Mouse (Mus musculus) limb, embryonic 10.5 days (tissue): ENCODE results near the gene Gdf9. TPM values are rescaled to one million over a fixed set of nuclear protein-coding genes. Genes with fewer than 3 reads are reported as not detected.

Experiments
- DNase-seq: peaks from one replicate; pipeline ENCODE4 v3.0.0-alpha.2; 2017; ENCODE audit warnings: low spot score
- H3K27ac ChIP-seq: fragments of 300-500 bp; sonication (generic); 2 replicates; pipeline ENCODE4 v1.5.1; 2016; ENCODE audit warnings: mild to moderate bottlenecking
- H3K27me3 ChIP-seq: fragments of 300-500 bp; sonication (generic); 2 replicates; pipeline ENCODE4 v1.6.1; 2016; ENCODE audit warnings: low read depth, mild to moderate bottlenecking; ENCODE audit not compliant: poor library complexity, severe bottlenecking
- H3K36me3 ChIP-seq: fragments of 300-500 bp; sonication (generic); 2 replicates; pipeline ENCODE4 v1.6.1; 2016; ENCODE audit warnings: mild to moderate bottlenecking, moderate library complexity
- H3K4me1 ChIP-seq: fragments of 300-500 bp; sonication (generic); 2 replicates; pipeline ENCODE4 v1.6.1; 2016
- H3K4me3 ChIP-seq: fragments of 300-500 bp; sonication (generic); 2 replicates; pipeline ENCODE4 v1.5.1; 2016; ENCODE audit warnings: mild to moderate bottlenecking, moderate library complexity
- H3K9me3 ChIP-seq: fragments of 300-500 bp; sonication (generic); replicated peaks from 2 replicates; pipeline ENCODE4 v1.6.1; 2016; ENCODE audit warnings: mild to moderate bottlenecking
- WGBS: fragments of 180-500 bp; shearing (Covaris S2); methylation state at CpG from one replicate; pipeline ENCODE4 v1.1.7; 2016; 5-methylcytosine and 5-hydroxymethylcytosine counted together
- microRNA-seq: library from miRNA; unstranded; fragments of <30 nt; microRNA quantifications from one replicate; pipeline ENCODE4, GENCODE M21; 2017
- polyA plus RNA-seq: library from polyadenylated mRNA; unstranded; fragments of >200 nt; fragmentation: Nextera tagmentation; extraction: Ambion mirVana; gene quantifications from 2 replicates; pipeline ENCODE4 v1.2.1, GENCODE M21; 2016

Gene Gdf9
- polyA plus RNA-seq, 1 experiment from 2014 or later: 0.66 TPM

DNA sequence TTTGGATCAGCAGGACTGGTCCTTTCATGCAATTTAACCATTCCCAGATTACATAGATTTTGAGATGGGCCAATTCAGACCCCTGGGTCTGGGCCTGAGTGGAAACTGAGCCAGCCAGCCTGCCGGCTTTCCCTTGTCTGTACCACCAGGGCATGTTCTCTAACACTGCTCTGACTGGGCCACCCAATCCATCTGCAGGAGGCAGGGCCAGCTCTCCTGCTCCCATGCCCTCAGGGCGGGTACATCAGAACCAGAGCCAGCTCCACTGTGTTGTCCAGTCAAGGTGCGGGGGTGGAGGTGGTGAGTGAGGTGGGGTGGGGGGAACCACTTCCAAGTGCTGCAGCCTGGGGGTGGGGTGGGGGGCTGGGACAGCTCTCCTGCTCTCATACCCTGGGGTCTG is 55.5 kb downstream of the Gdf9 start:
- no peaks in the 10 kb centered on the region for H3K36me3 ChIP-seq
- no peak for DNase-seq
- H3K4me3 ChIP-seq: 0 out of 2 replicates have a peak overlapping the region, but pooled peaks have one; percentile 33
- H3K9me3 ChIP-seq: no peaks in the 10 kb centered on the region
- no peak overlapping the region for H3K27ac ChIP-seq
- WGBS: 51% methylated on average over 3 of the region's 3 CpGs
- H3K4me1 ChIP-seq: peaks cover 14% of the 10 kb centered on the region
- H3K27me3 ChIP-seq: peaks cover 49% of the 10 kb centered on the region

DNA sequence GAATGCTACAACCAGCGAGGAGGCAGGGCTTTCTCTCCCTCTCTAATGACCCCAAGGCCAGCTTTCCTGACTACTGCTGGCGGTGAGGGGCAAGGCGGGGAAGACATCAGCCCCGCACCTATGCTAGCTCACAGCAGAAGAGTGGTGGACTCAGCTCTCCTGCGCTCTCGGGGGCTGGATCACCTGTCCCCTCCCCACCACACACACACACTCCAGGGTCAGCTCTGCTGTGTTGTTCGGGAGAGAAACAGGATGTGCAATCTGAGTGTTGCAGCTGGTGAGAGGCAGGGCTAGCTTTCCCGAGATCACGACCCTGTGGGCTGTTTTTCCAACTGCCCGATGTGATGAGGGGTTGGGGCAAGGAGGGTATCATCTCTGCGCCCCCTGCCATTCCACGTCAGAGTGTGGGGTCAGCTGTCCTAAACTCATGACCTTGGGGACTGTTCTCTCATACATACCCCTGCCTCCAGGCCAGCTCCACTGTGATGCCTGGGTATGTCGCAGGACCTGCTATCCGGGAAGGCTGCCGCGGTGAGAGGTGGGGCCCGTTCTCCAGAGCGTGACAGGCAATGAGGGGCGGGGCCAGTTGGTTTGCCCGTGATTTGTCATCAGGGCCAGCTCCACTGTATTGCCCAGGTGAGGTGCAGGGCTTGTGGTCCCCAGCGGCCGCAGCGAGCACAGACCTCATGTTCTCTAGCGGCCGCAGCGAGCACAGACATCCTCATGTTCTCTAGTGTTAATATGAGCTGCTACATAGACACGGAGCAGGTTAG is 56.2 kb downstream of the Gdf9 start:
- 12% methylated on average over 27 of the region's 27 CpGs for WGBS

More for the DNA sequence above, 56.2 kb downstream of the Gdf9 start:
- Histone ChIP-seq H3K4me1 (peaks cover 18% of the 10 kb centered on the region), H3K36me3 (no peaks in the 10 kb centered on the region), H3K27me3 (peaks cover 44% of the 10 kb centered on the region), H3K9me3 (no peaks in the 10 kb centered on the region), H3K27ac (no peak overlapping the region), H3K4me3 (peak overlapping the region; percentile 33)
- peak; percentile 57 for DNase-seq

Small RNA genes within 50 kb of the gene (microRNA-seq; reads per million reads assigned to microRNA genes)
- gene Mir6920: not detected

Other genes starting within 250 kb of the Gdf9 start
- gene Hspa4, start 130.6 kb upstream of the Gdf9 start, polyA plus RNA-seq: 143 and 154 TPM in 2 replicates
- gene Zcchc10, start 106.3 kb upstream of the Gdf9 start, polyA plus RNA-seq: 23.0 and 30.4 TPM in 2 replicates
- gene Aff4, start 80.2 kb upstream of the Gdf9 start, polyA plus RNA-seq: 33.7 and 38.0 TPM in 2 replicates
- gene Leap2, start 7.9 kb upstream of the Gdf9 start, polyA plus RNA-seq: 0.51 TPM in 1 of 2 replicates, not detected in the other
- 491 and 544 TPM in 2 replicates for gene Uqcrq, start 192 bp upstream of the Gdf9 start, polyA plus RNA-seq
- gene Gm10447, start 26.1 kb downstream of the Gdf9 start, polyA plus RNA-seq: 0.08 and 0.14 TPM in 2 replicates
- 1.8 and 3.9 TPM in 2 replicates for gene Shroom1, start 26.2 kb downstream of the Gdf9 start, polyA plus RNA-seq
- gene Gm9837, start 39.5 kb downstream of the Gdf9 start, polyA plus RNA-seq: not detected in 2 replicates
- not detected in 2 replicates for gene Gm9945, start 49.1 kb downstream of the Gdf9 start, polyA plus RNA-seq
- 0.13 and 0.51 TPM in 2 replicates for gene Sowaha, start 49.3 kb downstream of the Gdf9 start, polyA plus RNA-seq
- 18.6 and 22.8 TPM in 2 replicates for gene Sept8, start 88.2 kb downstream of the Gdf9 start, polyA plus RNA-seq
- 52.0 and 69.4 TPM in 2 replicates for gene Kif3a, start 136.4 kb downstream of the Gdf9 start, polyA plus RNA-seq
- 0.40 and 0.58 TPM in 2 replicates for gene Il4, start 187.6 kb downstream of the Gdf9 start, polyA plus RNA-seq
- not detected in 2 replicates for gene Il13, start 203.7 kb downstream of the Gdf9 start, polyA plus RNA-seq